Mouse (Mus musculus) ZHBTc4 (cell line): ENCODE measurements at regions not wholly inside any gene's neighbourhood (a gene's known extent, or its start where the extent isn't known, plus 50 kb on each side); places are given as distances from the start of the nearest gene placed in this dataset.

ENCODE experiments used
- DNase-seq: peaks from one replicate; pipeline ENCODE4 v3.0.0-alpha.2; 2011; ENCODE audit warnings: low read depth, low spot score

- no peak for DNase-seq
These were observed 158.6 kb downstream of the Chic2 start for GRCm38 (mm10) chr5:74885958-74886357.

GRCm38 (mm10) chr5:74882563-74882962, 162.0 kb downstream of the Chic2 start:
- no peak for DNase-seq

GRCm38 (mm10) chr5:74880669-74881226, 163.8 kb downstream of the Chic2 start:
- DNase-seq = no peak

GRCm38 (mm10) chr5:74880048-74880437, 164.5 kb downstream of the Chic2 start:
- no peak for DNase-seq

GRCm38 (mm10) chr5:74879098-74880047, 165.2 kb downstream of the Chic2 start:
- no peak for DNase-seq

GRCm38 (mm10) chr5:74877595-74877994, 167.0 kb downstream of the Chic2 start:
- no peak for DNase-seq

- no peak for DNase-seq
These were observed 167.4 kb downstream of the Chic2 start for GRCm38 (mm10) chr5:74877185-74877584.

GRCm38 (mm10) chr5:74874691-74875090, 169.9 kb downstream of the Chic2 start:
- DNase-seq = peak; percentile 31

GRCm38 (mm10) chr5:74870615-74871014, 167.9 kb upstream of the Lnx1 start:
- no peak for DNase-seq

GRCm38 (mm10) chr5:74867113-74867785, 164.5 kb upstream of the Lnx1 start:
- peak; percentile 51 for DNase-seq

GRCm38 (mm10) chr5:74866697-74867096, 164.0 kb upstream of the Lnx1 start:
- no peak for DNase-seq

- no peak for DNase-seq
These were observed 162.7 kb upstream of the Lnx1 start for GRCm38 (mm10) chr5:74865446-74865845.

- DNase-seq = peak; percentile 81
These were observed 161.9 kb upstream of the Lnx1 start for GRCm38 (mm10) chr5:74864540-74865157.

- no peak for DNase-seq
These were observed 158.6 kb upstream of the Lnx1 start for GRCm38 (mm10) chr5:74861297-74861696.

GRCm38 (mm10) chr5:74857861-74858260, 155.1 kb upstream of the Lnx1 start:
- no peak for DNase-seq

GRCm38 (mm10) chr5:74857161-74857560, 154.4 kb upstream of the Lnx1 start:
- DNase-seq = no peak

- DNase-seq = no peak
These were observed 145.1 kb upstream of the Lnx1 start for GRCm38 (mm10) chr5:74847824-74848223.

GRCm38 (mm10) chr5:74846674-74847073, 144.0 kb upstream of the Lnx1 start:
- no peak for DNase-seq

GRCm38 (mm10) chr5:74834401-74834800, 131.7 kb upstream of the Lnx1 start:
- DNase-seq = no peak

- DNase-seq = no peak
These were observed 131.2 kb upstream of the Lnx1 start for GRCm38 (mm10) chr5:74833887-74834286.

GRCm38 (mm10) chr5:74832011-74832410, 129.3 kb upstream of the Lnx1 start:
- no peak for DNase-seq

GRCm38 (mm10) chr5:74830646-74831045, 127.9 kb upstream of the Lnx1 start:
- DNase-seq = peak; percentile 36
